Mouse (Mus musculus): ENCODE results near the gene Hunk. TPM values are rescaled to one million over a fixed set of nuclear protein-coding genes. Genes with fewer than 3 reads are reported as not detected.

Gene Hunk
- polyA plus RNA-seq, 1 experiment, result 1.4 TPM

- Histone ChIP-seq H3K27me3 (ENCODE audit: control insufficient read depth, insufficient read depth, low read length) (no peaks in the 10 kb centered on the region), H3K4me1 (ENCODE audit: control insufficient read depth, insufficient read depth, insufficient read length, low read length) (no peaks in the 10 kb centered on the region; the same call in 1 of the 2 replicates), H3K36me3 (ENCODE audit: control insufficient read depth, insufficient read depth, low read length) (no peaks in the 10 kb centered on the region), H3K27ac (ENCODE audit: insufficient read depth, low read depth, low read length) (no peak overlapping the region), H3K4me3 (ENCODE audit: low read depth, low read length) (no peak overlapping the region)
- whole genome bisulfite sequencing, result 76% methylated on average over 7 of the region's 7 CpGs
- no peak for TF ChIP-seq CTCF (IDR thresholded peaks at IDR 0.05; ENCODE audit: extremely low read depth, insufficient read length, insufficient replicate concordance, low read depth, low read length)
These were observed 70.8 kb downstream of the Hunk start for GRCm38 (mm10) chr16:90456495-90457125.

- Histone ChIP-seq H3K4me3 (ENCODE audit: low read depth, low read length) (no peak overlapping the region), H3K27ac (ENCODE audit: insufficient read depth, low read depth, low read length) (peak overlapping the region; percentile 30; the same call in 1 of the 2 replicates), H3K4me1 (ENCODE audit: control insufficient read depth, insufficient read depth, insufficient read length, low read length) (no peaks in the 10 kb centered on the region; the same call in 1 of the 2 replicates), H3K36me3 (ENCODE audit: control insufficient read depth, insufficient read depth, low read length) (no peaks in the 10 kb centered on the region), H3K27me3 (ENCODE audit: control insufficient read depth, insufficient read depth, low read length) (no peaks in the 10 kb centered on the region)
- WGBS, result 56% methylated on average over 11 of the region's 11 CpGs
- no peak for TF ChIP-seq CTCF (IDR thresholded peaks at IDR 0.05; ENCODE audit: extremely low read depth, insufficient read length, insufficient replicate concordance, low read depth, low read length)
- TF ChIP-seq POLR2A (IDR thresholded peaks at IDR 0.05; ENCODE audit: low read depth, low read length), result no peak
These were observed 73.2 kb downstream of the Hunk start for GRCm38 (mm10) chr16:90458899-90459610.

GRCm38 (mm10) chr16:90461304-90461905 lies 75.6 kb downstream of the Hunk start:
- TF ChIP-seq POLR2A (IDR thresholded peaks at IDR 0.05; ENCODE audit: low read depth, low read length), result no peak
- no peak for TF ChIP-seq CTCF (IDR thresholded peaks at IDR 0.05; ENCODE audit: extremely low read depth, insufficient read length, insufficient replicate concordance, low read depth, low read length)
- 68% methylated on average over 11 of the region's 11 CpGs for WGBS
- Histone ChIP-seq H3K4me3 (ENCODE audit: low read depth, low read length) (no peak overlapping the region), H3K27ac (ENCODE audit: insufficient read depth, low read depth, low read length) (no peak overlapping the region), H3K36me3 (ENCODE audit: control insufficient read depth, insufficient read depth, low read length) (no peaks in the 10 kb centered on the region), H3K4me1 (ENCODE audit: control insufficient read depth, insufficient read depth, insufficient read length, low read length) (no peaks in the 10 kb centered on the region; the same call in 1 of the 2 replicates), H3K27me3 (ENCODE audit: control insufficient read depth, insufficient read depth, low read length) (no peaks in the 10 kb centered on the region)

- Histone ChIP-seq H3K4me1 (ENCODE audit: control insufficient read depth, insufficient read depth, insufficient read length, low read length) (no peaks in the 10 kb centered on the region; the same call in 1 of the 2 replicates), H3K4me3 (ENCODE audit: low read depth, low read length) (no peak overlapping the region), H3K36me3 (ENCODE audit: control insufficient read depth, insufficient read depth, low read length) (no peaks in the 10 kb centered on the region), H3K27ac (ENCODE audit: insufficient read depth, low read depth, low read length) (no peak overlapping the region), H3K27me3 (ENCODE audit: control insufficient read depth, insufficient read depth, low read length) (no peaks in the 10 kb centered on the region)
- TF ChIP-seq CTCF (IDR thresholded peaks at IDR 0.05; ENCODE audit: extremely low read depth, insufficient read length, insufficient replicate concordance, low read depth, low read length) (no peak), POLR2A (IDR thresholded peaks at IDR 0.05; ENCODE audit: low read depth, low read length) (no peak)
- WGBS, result 80% methylated on average over 11 of the region's 11 CpGs
These were observed 77.0 kb downstream of the Hunk start for GRCm38 (mm10) chr16:90462728-90463275.

- no peak overlapping the region for H3K4me3 ChIP-seq (ENCODE audit: low read depth, low read length)
- no peaks in the 10 kb centered on the region for H3K36me3 ChIP-seq (ENCODE audit: control insufficient read depth, insufficient read depth, low read length)
- H3K4me1 ChIP-seq (ENCODE audit: control insufficient read depth, insufficient read depth, insufficient read length, low read length), result no peaks in the 10 kb centered on the region; the same call in 1 of the 2 replicates
- H3K27ac ChIP-seq (ENCODE audit: insufficient read depth, low read depth, low read length), result no peak overlapping the region
- H3K27me3 ChIP-seq (ENCODE audit: control insufficient read depth, insufficient read depth, low read length), result no peaks in the 10 kb centered on the region
- WGBS, result 91% methylated on average over 5 of the region's 5 CpGs
- no peak for TF ChIP-seq POLR2A (IDR thresholded peaks at IDR 0.05; ENCODE audit: low read depth, low read length)
These were observed 79.3 kb downstream of the Hunk start for GRCm38 (mm10) chr16:90465154-90465553.

GRCm38 (mm10) chr16:90468286-90468685 lies 82.5 kb downstream of the Hunk start:
- H3K4me1 ChIP-seq (ENCODE audit: control insufficient read depth, insufficient read depth, insufficient read length, low read length), result no peaks in the 10 kb centered on the region
- no peak overlapping the region for H3K4me3 ChIP-seq (ENCODE audit: low read depth, low read length)
- TF ChIP-seq POLR2A (IDR thresholded peaks at IDR 0.05; ENCODE audit: low read depth, low read length) (no peak), CTCF (IDR thresholded peaks at IDR 0.05; ENCODE audit: extremely low read depth, insufficient read length, insufficient replicate concordance, low read depth, low read length) (no peak)
- H3K27me3 ChIP-seq (ENCODE audit: control insufficient read depth, insufficient read depth, low read length), result no peaks in the 10 kb centered on the region
- H3K27ac ChIP-seq (ENCODE audit: insufficient read depth, low read depth, low read length), result no peak overlapping the region
- H3K36me3 ChIP-seq (ENCODE audit: control insufficient read depth, insufficient read depth, low read length), result no peaks in the 10 kb centered on the region
- WGBS, result 87% methylated on average over 5 of the region's 5 CpGs

- H3K27ac ChIP-seq (ENCODE audit: insufficient read depth, low read depth, low read length), result no peak overlapping the region
- H3K27me3 ChIP-seq (ENCODE audit: control insufficient read depth, insufficient read depth, low read length), result no peaks in the 10 kb centered on the region
- H3K36me3 ChIP-seq (ENCODE audit: control insufficient read depth, insufficient read depth, low read length), result no peaks in the 10 kb centered on the region; the same call in 1 of the 2 replicates
- no peak for TF ChIP-seq CTCF (IDR thresholded peaks at IDR 0.05; ENCODE audit: extremely low read depth, insufficient read length, insufficient replicate concordance, low read depth, low read length)
- no peak for TF ChIP-seq POLR2A (IDR thresholded peaks at IDR 0.05; ENCODE audit: low read depth, low read length)
- no peak overlapping the region for H3K4me3 ChIP-seq (ENCODE audit: low read depth, low read length)
- no peaks in the 10 kb centered on the region for H3K4me1 ChIP-seq (ENCODE audit: control insufficient read depth, insufficient read depth, insufficient read length, low read length)
- WGBS, result 83% methylated on average over 16 of the region's 16 CpGs
These were observed 90.0 kb downstream of the Hunk start for GRCm38 (mm10) chr16:90475701-90476229.

Measured in small intestine, adult 2 months (tissue).